Mouse (Mus musculus) c-Kit-positive CD71-positive TER-119-negative erythroid progenitor cells, embryonic 14.5 days (primary cell): Measurements from ENCODE around the gene Rplp0.

Source experiments
- DNase-seq: peaks from one replicate; pipeline ENCODE4 v3.0.0-alpha.2; 2013; ENCODE audit warnings: low read depth

Rplp0 gene

DNA sequence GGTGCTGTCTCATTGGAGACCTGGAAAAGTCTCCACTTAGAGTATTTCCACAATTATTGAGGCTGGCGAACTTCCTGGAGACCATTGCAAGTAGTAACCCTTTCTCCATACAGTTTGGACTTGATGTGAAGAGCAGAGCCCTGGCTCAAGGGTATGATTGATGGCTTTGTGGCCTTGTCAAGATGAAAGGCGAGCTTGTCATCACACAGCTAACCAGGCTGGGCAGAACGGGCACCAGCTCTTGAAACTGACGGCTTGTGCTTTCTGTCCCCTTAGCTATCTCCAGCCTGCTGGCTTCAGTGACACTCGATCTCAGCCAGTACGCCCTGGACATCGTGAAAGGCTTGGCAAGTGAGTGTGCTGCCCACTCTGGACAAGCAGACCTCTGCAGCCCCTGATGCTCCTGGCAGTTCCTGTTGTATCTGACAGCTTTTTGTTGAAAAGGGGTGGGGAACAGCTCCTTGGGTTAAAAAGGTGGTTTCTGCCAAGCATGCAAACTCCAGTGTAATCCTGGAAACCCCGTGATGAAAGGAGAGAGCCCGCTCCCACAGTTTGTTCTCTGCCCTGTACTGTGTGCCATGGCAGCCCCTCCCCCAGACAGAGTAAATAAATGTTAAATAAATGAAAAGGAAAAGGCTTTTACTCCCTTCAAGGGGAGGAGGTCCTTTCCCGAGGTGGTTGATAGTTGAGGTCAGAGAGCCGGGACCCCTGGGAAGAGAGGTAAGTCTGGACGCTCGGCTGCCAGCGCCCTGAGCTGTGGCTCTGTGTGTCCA is 21.1 kb downstream of the Rplp0 start:
- DNase-seq: no peak

DNA sequence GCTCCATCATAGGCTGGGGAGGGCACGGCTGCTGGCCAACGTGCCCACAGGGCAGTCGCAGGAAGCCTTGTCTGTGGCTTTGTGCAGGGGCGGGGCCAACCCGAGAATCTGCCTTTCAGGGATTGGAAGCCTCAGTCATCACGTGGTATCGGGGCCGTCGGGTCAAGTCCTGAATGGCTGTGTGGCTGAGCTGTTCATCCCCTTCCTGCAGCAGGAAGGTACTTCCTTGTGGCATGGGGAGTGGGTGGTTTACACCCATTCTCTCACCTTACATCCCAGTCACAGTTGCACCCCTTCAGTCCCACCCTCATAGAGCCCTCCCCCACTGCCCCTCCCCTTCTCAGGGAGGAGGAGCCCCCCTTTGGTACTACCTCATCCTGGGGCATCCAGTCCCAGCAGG is 22.4 kb downstream of the Rplp0 start:
- no peak for DNase-seq

DNA sequence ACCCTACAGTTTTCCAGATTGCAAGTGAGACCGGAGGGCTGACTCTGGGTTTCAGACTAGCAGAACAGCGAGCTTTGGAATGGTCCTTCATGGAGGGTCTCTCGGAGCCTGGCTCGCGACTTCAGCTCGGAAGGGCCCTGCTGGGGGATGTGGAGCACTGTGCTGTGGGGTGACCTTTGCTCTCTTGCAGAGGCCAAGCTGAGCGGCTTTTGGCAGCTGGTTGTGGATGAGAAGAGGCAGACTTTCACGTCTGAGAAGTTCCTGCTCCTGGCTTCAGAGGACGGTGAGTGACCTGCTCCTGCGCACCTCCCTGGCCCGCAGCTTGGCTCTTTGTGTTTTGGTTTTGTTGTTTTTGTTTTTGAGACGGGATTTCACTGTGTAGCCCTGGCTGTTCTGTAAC is 26.3 kb downstream of the Rplp0 start:
- DNase-seq: no peak

DNA sequence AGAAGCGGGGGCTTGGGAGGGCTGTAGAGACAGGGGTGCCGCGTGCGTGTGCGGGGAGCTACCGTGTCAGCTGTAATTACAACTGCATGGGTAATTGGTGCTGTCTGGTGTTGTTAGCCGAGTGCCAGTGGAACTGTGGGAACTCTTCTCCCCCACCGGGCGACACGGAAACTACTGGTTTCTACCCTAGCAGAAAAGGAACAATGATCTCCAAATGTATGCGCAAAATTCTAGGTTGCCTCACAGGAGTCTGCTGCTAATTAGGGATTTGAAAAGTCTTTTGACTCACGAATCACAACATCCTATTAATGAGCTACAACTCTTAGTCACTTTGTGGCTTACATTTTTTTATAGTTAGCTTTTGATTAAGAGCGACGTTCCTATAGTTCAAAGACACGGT is 26.9 kb downstream of the Rplp0 start:
- no peak for DNase-seq

DNA sequence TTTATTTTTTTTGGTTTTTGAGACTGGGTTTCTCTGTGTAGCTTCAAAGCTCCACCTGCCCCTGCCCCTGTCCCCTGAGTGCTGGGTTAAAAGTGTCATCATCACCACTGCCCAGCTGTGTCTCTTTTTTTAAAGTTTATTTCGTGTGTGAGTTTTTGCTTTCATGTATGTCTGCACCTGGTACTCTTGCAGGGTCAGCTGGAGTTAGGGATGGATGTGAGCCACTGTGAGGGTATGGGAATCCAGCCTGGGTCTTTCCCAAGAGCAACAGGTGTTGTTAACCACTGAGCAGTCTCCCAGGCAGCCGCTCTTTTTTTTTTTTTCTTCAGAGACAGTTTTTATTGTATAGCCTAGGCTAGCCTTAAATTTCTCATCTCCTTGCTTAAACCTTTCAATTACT is 27.5 kb downstream of the Rplp0 start:
- no peak for DNase-seq

DNA sequence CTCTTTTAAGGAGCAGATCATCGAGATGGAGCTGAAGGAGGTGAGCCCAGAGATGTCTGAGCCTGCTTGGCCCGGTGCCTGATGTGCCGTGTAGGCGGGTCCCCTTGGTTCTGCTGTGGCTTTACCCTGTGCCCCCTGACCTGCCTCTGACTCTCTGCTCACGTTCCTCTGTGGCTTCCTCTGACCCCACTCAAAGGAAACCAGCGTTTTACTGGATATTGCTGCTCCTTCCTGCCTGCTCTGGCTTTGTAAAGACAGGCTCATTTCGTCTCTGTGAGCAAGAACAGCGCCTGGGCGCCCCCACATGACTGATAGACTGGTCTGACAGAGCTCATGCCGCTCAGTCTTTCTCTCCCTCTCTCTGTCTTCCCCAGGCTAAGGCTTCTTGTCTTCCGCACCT is 31.8 kb downstream of the Rplp0 start:
- no peak for DNase-seq

DNA sequence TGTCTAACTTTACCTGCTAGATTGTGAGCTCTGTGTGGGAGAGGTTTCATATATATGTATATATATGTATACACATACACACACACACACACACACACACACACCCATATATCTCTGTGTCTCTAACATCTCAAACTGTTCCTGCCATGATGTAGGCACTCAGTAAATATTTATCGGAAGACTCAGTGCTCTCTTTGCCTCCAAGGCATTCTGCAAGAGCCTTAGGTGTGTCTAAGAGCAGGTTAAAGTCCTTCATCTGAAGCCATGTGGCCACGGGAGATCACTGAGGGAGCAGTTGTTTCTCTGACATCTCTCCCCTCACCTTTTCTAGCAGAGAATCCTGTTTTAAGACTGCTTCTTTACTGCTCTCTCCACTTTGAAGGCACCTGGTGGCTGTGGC is 32.2 kb downstream of the Rplp0 start:
- no peak for DNase-seq

DNA sequence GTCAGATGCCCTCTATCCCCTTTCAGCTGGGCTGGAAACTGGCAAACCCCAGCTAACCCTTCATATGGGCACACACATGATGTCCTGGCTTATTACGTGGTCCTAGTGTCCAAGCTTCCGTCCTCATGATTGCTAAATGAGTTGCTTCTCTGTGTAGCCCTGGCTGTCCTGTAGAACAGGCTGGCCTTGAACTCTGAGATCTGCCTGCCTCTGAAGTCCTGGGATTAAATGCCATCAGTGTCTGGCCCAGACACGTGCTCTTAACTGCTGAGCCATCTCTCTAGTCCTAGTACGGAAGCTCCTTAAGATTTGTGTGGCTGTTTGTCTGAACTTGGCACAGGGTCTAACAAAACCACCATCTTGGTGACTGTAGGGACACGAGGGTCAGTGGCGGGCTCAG is 44.3 kb downstream of the Rplp0 start:
- DNase-seq: no peak

DNA sequence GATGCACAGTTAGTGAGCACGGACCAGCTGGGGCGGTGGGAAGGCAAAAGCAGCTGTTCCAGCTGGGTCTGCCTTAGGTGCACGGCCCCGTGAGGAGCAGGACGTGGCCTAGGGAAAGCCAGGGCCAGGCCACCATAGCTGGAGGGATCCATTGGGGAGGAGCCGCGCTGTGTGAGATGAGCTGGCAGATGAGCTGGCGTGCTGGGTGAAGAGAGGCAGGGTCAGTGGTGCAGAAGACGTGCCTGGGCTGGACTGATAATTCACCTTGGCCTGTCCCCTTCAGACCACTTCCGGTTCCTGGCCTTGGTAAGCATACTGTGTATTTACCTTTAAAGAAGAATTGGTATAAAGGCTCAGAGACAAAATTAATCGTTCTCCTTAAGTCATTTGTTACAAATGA is 52.3 kb downstream of the Rplp0 start:
- no peak for DNase-seq
